Mouse (Mus musculus) cerebellum, postnatal 4 days (tissue): ENCODE data around the gene Il11ra1.
A peak's percentile ranks its signal among the peaks of the same experiment; 100 is the strongest.
"Not testable (repeated sequence)": the region's sequence is repeated elsewhere in the genome, so short reads cannot be mapped to it uniquely, and the experiment has no call there.

Experiments used
- DNase-seq, 2 experiments: peaks; one replicate each; pipeline ENCODE4 v3.0.0; 2022; ENCODE audit warnings: low spot score in 2 of 2, mixed read lengths in 1 of 2

The Il11ra1 gene

DNA sequence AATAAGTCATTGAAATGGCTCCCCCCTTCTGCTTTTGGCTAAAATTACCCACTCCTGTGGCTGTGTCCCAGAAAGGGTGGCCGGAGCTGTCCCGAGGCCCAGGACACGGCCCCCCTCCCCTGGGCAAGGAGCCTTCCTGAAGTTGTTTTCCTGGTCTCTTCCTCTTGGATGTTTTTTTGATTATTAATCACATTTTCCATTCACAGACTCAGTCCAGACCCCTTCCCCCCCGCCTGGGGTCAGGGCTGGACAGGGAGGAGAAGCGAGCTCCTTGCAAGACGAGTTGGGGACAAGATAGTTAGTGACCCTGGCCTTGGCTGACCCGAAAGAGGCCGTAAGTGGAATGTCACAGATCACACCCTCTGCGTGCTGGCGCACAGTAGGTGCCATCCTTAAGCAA, at the start of gene Il11ra1:
TSS of gene Il11ra1 (plus strand) at position 207 of the 400 bp plus-strand sequence.
- not testable (repeated sequence) for DNase-seq

DNA sequence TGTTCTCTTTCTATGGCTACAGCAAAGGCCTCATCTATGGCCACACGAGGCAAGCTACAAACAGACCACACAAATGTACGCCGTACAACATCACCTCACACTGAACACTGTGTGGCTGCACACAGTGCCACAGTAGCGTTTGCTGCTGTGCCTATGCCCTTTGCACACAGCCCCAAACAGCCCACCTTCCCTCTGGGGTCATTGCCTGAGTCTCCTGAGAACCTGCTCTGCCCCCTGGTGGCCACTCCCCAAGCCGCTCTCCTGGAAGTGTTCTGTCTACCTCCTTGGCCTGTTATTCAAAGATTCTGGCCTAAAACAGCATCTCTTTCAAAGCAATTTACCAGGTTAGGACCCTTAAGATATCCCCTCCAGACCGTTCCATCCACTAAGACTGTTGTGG, 46.5 kb upstream of the Il11ra1 start:
- DNase-seq: peak; percentile 68 to 86

DNA sequence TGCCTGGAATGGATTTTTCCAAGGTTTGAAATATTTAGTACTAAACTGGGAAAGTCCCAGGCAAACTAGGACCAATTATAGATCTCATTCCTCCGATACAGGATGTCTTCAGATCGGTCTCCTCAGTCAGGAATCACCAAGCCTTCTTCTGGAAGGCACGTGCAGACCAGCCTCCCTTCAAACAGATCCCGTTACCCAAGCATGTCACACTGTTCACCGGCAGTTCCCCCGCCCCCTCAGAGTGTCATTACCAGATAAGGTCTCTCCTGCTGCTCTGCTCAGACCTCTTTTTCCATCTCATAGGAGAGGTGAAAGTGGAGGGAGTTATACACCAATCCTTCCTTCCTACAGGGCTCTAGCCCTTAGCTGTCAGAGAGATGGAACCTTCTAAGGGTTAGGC, 46.1 kb upstream of the Il11ra1 start:
- no peak for DNase-seq

DNA sequence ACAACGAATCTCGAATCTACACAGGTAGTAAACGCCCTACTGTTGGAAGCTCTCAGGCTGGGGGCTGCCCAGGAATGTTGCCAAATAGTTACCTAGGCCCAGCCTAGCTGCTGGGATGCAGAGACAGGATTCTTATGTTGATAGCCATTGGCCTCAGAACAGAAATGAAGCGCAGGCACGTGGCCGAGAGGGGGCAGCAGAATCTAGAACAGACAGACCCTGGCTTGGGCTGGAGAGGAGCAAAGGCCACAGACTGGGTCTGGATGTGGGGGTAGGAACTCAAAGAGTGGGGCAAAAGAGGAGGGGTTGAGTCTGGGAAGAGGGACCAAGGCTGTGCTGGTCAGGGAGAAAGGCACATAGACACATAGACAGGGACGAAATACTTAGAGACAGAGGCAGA, 45.6 kb upstream of the Il11ra1 start:
- peak; percentile 69 to 76 for DNase-seq

DNA sequence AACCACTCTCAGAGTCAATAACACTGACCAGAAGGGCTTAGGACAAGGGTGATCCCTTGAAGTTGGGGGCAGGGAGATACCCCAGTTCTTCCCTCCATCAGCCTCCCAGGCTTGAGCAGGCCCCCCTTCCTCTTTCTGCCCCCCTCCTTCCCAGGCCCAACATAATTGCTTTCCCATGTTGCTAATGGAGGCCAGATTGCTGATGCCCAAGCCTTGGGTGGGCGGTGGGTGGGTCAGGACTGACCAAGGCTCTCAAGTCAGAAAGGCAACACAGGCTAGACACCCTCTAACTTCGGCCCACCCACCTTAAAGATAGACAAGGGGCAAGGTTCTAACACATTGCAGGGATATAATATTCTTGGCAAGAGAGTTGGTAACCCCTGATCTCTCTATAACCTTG, 44.3 kb upstream of the Il11ra1 start:
- no peak for DNase-seq

DNA sequence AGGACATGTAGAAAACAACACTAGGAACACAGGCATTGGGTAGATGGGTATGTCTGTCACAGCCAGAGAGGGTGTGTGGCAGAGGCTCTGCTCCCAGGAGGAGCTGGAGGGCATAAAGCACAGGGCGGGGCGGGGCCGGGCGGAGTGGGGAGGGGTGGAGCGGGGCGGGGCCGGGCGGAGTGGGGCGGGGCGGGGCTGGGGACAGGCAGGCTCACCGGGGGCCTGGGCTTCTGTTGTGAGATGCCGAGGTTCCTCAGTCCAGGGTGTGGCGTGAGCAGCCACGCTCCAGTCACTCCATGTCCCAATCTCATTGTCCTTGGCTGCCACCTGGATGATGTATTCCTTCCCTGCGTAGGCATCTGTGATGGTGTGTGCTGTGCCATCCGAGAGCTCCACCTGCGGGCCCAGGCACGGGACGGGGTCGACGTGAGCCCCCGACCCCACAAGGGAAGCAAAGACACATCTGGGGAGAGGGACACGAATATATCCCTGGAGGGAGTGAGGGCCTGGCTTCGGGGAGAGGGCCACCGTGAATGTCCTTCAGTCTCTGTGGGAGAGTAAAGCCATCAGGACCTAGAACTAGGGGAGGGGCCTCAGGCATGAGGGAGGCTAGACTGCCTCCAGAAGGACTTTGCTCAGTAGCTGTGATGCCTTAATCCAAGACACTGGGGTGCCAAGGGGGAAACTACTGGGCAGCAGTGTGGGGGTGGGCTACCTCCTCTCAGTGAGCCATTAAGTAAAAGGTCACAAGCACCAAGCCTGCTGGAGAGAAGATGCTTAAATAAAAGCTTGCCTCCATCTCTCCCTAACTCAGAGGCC, 41.0 kb upstream of the Il11ra1 start:
- DNase-seq: no peak

GRCm38 (mm10) chr4:41659556-41659955, 40.2 kb upstream of the Il11ra1 start:
- no peak for DNase-seq

- peak in 1 of 2 experiments; percentile 37 for DNase-seq
Observed at GRCm38 (mm10) chr4:41660851-41661430, 38.8 kb upstream of the Il11ra1 start.

- no peak for DNase-seq
Observed at GRCm38 (mm10) chr4:41662723-41663122, 37.1 kb upstream of the Il11ra1 start.

- no peak for DNase-seq
Observed at GRCm38 (mm10) chr4:41663614-41664013, 36.2 kb upstream of the Il11ra1 start.

DNA sequence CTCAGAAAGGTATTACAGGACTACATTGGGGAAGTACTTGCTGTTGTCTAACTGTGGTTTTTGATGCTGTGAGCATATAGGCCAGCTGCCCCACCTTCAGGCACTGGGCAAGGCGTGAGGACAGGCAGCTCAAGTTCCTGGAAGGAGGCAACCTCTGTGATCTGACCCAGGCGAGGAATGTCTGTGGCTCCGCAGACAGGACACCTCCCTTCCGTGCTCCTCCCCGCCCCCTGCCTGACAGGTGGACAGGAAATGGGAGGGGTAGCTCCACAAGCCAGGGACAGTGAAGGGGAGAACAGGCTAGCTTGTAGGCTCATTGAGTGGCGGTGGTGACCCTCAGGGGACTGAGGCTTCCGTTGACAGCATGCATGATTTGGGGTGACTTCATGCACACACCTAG, 35.3 kb upstream of the Il11ra1 start:
- DNase-seq: no peak

DNA sequence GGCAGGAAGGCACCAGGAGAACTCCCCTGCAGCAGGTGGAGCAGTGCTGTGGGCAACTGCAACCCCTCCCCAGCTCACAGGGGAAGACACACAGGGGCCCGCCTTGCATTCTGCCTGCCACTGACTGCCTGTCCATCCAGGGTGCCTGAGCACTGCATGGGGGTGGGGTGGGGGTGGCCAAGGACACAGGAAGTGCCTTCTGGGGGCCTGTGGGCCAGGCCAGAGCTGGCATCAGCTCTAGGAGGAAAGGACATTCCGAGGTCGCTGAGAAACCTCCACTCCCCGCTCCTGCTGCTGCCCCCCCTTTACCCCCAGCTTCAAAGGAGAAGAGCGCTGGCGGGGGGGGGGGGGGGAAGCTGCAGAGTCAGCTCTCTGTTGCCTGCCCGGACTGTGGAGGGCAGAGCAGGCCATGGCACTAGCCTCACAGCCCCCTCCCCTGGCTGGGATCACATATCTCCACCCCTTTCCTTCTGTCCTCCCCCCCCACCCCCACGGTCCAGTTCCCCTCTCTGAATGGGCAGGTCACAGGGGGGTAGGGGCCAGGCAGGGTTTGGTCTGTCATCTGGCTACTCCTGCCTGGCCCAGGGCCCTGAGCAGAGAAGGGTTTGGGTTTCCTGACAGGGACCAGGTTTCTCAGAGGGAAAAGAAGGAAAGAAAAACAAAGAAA, 34.6 kb upstream of the Il11ra1 start:
- no peak for DNase-seq

DNA sequence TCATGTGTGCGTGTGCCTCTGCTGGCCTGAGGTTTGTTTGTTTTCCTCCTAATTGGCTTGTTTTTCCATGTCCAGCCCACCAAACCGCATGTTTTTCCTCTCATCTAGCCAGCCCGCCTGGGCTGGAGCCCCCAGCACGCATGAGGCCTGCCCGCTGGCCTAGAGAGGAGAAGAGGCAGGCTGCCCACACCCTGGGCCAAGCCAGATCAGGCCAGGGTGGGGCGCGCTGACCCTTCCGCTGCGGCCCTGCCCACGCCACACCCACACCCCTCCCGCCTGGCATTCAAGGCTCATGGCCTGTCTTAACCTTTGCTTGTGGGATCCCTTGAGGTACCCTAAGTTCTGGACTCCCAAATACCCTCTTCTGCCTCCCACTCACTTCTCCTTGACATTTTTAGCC, 33.1 kb upstream of the Il11ra1 start:
- no peak for DNase-seq

DNA sequence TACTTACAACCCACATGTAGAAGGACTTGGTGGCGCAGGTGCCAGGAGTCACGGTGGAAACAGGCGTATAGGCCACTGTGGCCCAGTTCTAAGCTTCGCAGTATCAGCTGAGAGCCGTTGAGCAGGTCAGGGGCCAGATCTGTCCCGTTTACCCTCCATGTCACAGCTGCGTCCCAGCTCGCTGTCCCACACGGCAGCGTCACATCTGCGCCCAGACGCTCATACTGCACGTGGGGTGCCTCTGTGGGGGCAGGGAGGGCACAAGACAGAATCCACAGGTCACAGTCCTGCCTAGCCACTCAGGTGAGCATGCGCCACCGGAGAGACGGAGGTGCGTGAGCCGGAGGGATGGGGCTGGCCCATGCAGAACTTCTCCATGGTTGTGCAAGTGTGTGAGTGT, 29.0 kb upstream of the Il11ra1 start:
- DNase-seq: no peak

DNA sequence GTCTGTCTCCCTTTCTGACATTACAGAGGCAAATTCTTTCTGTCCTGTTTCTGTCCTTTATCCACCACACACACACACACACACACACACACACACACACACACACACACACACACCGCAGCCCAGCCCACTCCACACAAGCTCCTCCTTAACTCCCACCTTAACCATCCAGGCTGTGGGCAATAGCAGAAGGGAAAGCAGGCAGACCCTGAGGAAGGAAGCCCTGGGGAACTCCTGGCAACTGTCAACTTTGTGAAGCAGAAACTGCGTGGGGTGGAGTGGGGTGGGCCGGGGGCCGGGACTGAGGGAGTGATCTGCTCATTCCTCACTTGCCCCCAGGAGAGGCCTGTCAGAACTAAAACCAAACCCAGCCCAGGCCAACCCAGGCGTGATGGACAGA, 28.3 kb upstream of the Il11ra1 start:
- DNase-seq: no peak

DNA sequence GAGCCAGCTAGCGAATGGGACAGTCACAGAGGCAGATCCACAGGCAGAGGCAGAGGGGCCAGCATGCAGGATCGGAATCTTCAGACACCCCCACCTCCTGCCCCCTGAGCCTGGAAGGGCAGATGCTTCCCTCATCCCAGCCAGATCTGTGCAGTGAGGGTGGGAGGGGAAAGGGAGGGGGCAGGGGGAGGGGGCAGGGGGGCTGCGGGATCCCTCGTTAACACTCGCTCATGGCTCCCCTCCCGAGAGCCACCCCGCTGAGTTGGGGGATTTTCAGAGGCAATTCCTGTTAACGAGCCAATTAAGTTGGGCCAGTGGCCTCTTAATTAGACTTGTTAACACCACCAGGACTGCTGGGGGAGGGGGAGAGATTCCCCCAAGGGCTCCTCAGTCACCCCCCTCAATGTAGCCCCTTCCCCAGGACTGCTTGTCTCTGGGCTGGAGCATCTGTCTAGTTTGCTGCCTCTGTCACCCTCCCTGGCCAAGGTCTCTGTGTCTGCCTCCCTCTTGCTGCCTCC, 27.8 kb upstream of the Il11ra1 start:
- no peak for DNase-seq

- no peak for DNase-seq
Observed at GRCm38 (mm10) chr4:41672522-41672963, 27.2 kb upstream of the Il11ra1 start.

DNA sequence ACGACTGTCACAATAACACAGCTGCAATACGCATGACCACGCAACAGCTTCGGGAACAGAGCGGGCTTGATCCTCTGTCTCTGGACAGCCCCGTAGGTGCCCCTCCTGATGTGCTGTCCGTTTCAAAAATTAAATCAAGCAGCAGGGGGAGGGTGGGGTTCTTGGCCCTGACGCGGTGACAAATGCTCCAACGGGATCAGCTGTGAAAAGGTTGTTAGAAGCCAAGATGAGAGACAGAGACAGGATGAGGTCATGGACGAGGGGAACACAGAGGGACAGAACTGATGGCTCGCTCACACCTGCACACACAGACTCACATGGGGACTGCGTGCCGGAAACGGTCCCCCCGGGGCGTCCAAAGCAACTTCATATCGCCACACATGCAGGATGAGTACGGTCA, 26.6 kb upstream of the Il11ra1 start:
- no peak for DNase-seq

GRCm38 (mm10) chr4:41676248-41677005, 23.4 kb upstream of the Il11ra1 start:
- peak in 1 of 2 experiments; percentile 37 for DNase-seq

GRCm38 (mm10) chr4:41677006-41677629, 22.7 kb upstream of the Il11ra1 start:
- DNase-seq: peak in 1 of 2 experiments; percentile 52

DNA sequence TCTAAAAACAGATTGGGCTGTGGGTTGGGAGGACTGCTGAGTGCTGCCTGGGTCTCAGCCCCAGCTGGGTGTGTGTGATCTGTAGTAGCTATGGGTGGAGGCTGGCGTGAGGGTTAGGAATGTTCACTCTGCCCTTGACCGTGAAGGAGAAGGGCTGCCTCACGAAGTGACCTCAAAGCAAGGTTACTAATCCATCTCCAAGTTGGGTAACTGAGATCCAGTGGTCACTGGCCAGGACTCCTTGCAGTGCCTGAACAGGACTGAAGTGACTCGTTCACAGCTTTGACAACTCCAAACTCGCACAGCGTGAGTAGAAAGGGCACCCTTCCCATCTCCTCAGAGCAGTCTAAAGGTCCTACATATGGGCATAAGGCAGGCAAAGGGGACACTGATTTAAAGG, 20.9 kb upstream of the Il11ra1 start:
- no peak for DNase-seq
